Mouse (Mus musculus) thymus, adult 2 months (tissue): Measurements from ENCODE around the gene Yars. TPM values are rescaled to one million over a fixed set of nuclear protein-coding genes. Genes with fewer than 3 reads are reported as not detected.
"Not testable (repeated sequence)": the region's sequence is repeated elsewhere in the genome, so short reads cannot be mapped to it uniquely, and the experiment has no call there.

Source experiments
- DNase-seq: peaks from one replicate; pipeline ENCODE4 v3.0.0; 2021
- H3K27ac ChIP-seq: fragments of 200-500 bp; 2 replicates; pipeline ENCODE4 v1.5.1; 2012; ENCODE audit warnings: low read length, control low read depth; ENCODE audit not compliant: control insufficient read depth, insufficient read depth
- H3K27me3 ChIP-seq: fragments of 200-500 bp; 2 replicates; pipeline ENCODE4 v1.6.1; 2012; ENCODE audit warnings: mild to moderate bottlenecking, low read length, moderate library complexity, mixed read lengths; ENCODE audit not compliant: control insufficient read depth, insufficient read depth
- H3K36me3 ChIP-seq: fragments of 200-500 bp; 2 replicates; pipeline ENCODE4 v1.6.1; 2012; ENCODE audit warnings: mild to moderate bottlenecking, low read length, moderate library complexity; ENCODE audit not compliant: control insufficient read depth, insufficient read depth
- H3K4me1 ChIP-seq: fragments of 200-500 bp; replicated peaks from 2 replicates; pipeline ENCODE4 v1.6.1; 2012; ENCODE audit warnings: low read length; ENCODE audit not compliant: control insufficient read depth, insufficient read depth
- H3K4me3 ChIP-seq: fragments of 200-500 bp; 2 replicates; pipeline ENCODE4 v1.5.1; 2012; ENCODE audit warnings: mild to moderate bottlenecking, low read length, control low read depth, moderate library complexity; ENCODE audit not compliant: control insufficient read depth, insufficient read depth
- CTCF ChIP-seq: fragments of 200-500 bp; IDR thresholded peaks from 2 replicates; pipeline ENCODE4 v1.5.1; 2012; ENCODE audit warnings: mild to moderate bottlenecking, control low read depth, low read length, moderate library complexity, borderline replicate concordance; ENCODE audit not compliant: control insufficient read depth, poor library complexity, insufficient read depth; ENCODE audit errors: extremely low read depth
- POLR2A ChIP-seq: fragments of 200-500 bp; IDR thresholded peaks from 2 replicates; pipeline ENCODE4 v1.6.1; 2012; ENCODE audit warnings: mild to moderate bottlenecking, low read length, control low read depth, moderate library complexity; ENCODE audit not compliant: control insufficient read depth, poor library complexity, insufficient read depth; ENCODE audit errors: extremely low read depth
- WGBS: fragments of 180-500 bp; shearing (Covaris S2); methylation state at CpG from one replicate; pipeline ENCODE4 v1.1.7; 2018; 5-methylcytosine and 5-hydroxymethylcytosine counted together
- polyA plus RNA-seq: library from polyadenylated mRNA; depleted of rRNA; stranded (reverse); fragments of >200 nt; gene quantifications from 2 replicates; pipeline ENCODE4 v1.2.3, GENCODE M21; 2012

The Yars gene
- polyA plus RNA-seq, 1 experiment = 17.6 TPM

DNA sequence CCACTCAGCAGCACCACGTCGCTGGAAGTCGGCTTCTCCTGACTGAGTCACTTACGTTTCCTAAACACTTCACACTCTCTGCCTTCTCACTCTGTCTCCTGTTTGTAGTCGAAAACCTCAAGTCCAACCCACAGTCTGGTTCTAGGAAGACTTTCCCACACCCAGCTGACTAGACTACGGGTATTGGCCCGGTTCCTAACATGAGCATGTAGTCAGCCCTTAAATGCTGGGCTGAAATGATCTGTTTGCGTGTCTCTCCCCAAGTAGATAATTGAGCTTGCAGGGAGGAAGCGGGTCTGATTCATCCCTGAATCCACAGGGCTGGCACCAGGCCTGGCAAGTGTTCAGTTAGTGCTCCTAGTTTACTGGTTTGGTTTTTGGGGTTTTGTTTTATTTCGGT, 15.1 kb downstream of the Yars start:
- no peak for TF ChIP-seq POLR2A
- TF ChIP-seq CTCF = no peak
- WGBS = 92% methylated on average over 10 of the region's 10 CpGs
- Histone ChIP-seq H3K27me3 (no peaks in the 10 kb centered on the region), H3K4me1 (no peaks in the 10 kb centered on the region), H3K36me3 (peaks cover 45% of the 10 kb centered on the region), H3K27ac (no peak overlapping the region), H3K4me3 (no peak overlapping the region)
- DNase-seq = no peak

DNA sequence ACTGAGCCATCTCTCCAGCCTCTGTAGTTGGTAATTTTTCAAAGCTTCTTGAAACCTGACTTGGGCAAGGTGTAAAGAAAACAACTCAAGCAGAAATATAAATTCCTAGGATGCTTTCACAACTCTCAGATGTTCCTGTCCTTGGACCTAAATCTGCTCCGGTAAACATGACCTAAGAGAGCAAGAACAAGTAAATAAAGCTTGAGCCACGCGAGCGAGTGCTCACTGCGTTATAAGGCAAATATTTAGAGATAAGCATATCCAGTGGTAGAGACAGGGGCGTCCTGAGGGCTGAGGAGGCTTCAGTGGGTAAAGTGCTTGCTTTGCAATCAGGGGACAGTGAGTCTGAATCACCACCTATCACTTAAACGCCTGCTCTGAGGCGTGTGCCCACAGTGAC, 17.2 kb downstream of the Yars start:
- no peak overlapping the region for H3K4me3 ChIP-seq
- H3K36me3 ChIP-seq = peaks cover 55% of the 10 kb centered on the region
- 95% methylated on average over 8 of the region's 8 CpGs for WGBS
- no peaks in the 10 kb centered on the region for H3K4me1 ChIP-seq
- H3K27me3 ChIP-seq = no peaks in the 10 kb centered on the region
- no peak overlapping the region for H3K27ac ChIP-seq
- TF ChIP-seq POLR2A (no peak), CTCF (no peak)
- no peak for DNase-seq

DNA sequence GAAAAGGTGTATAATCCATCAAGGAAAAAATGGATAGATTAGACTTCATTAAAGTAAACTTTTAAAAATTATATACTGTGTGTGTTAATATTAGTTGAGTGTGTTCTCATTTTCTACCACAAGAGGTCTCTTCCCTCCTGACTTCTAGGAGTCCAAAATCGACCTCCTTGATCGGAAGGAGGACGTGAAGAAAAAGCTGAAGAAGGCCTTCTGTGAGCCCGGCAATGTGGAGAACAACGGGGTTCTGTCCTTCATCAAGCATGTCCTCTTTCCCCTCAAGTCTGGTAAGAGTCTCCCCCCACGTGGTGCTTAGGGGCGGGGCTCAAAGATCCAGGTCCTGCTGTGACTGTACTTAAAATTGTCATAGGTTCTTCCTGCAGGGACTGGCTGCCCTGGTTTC, 19.9 kb downstream of the Yars start:
- H3K27me3 ChIP-seq = no peaks in the 10 kb centered on the region
- no peak overlapping the region for H3K27ac ChIP-seq
- no peaks in the 10 kb centered on the region for H3K4me1 ChIP-seq
- WGBS = 66% methylated on average over 7 of the region's 7 CpGs
- no peak overlapping the region for H3K4me3 ChIP-seq
- DNase-seq = no peak
- TF ChIP-seq CTCF = no peak
- no peak for TF ChIP-seq POLR2A
- H3K36me3 ChIP-seq = peaks cover 66% of the 10 kb centered on the region

DNA sequence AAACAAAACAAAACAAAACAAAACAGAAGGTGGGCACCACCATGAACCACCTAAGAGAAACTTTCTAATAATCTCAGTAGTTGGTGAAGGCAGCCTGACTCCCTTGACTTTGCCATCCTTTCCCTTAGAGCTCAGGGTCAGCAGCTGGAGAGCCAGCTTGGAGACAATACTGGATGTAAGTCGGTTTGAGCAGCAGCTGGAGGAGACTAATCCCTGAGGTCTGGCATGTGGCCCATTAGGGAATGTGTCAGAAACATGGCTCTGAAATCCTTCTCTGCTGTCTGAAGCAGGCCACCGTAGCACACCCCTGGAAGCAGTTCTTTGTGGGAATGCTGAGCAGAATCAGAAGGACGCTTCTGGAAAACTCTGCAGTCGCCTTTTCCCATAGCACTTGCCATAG, 21.9 kb downstream of the Yars start:
- Histone ChIP-seq H3K27ac (no peak overlapping the region), H3K4me3 (no peak overlapping the region), H3K36me3 (peaks cover 64% of the 10 kb centered on the region), H3K27me3 (no peaks in the 10 kb centered on the region), H3K4me1 (no peaks in the 10 kb centered on the region)
- no peak for TF ChIP-seq CTCF
- TF ChIP-seq POLR2A = no peak
- no peak for DNase-seq
- 91% methylated on average over 4 of the region's 4 CpGs for WGBS

DNA sequence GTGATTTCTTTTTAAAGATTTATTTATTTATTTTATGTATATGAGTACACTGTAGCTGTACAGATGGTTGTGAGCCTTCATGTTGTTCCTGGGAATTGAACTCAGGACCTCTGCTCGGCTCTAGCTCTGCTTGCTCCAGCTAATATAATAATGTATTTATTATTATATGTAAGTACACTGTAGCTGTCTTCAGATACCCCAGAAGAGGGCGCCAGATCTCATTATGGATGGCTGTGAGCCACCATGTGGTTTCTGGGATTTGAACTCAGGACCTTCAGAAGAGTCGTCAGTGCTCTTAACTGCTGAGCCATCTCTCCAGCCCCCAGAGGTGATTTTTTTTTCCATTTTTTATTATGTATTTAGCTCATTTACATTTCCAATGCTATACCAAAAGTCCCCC, 22.9 kb downstream of the Yars start:
- peaks cover 59% of the 10 kb centered on the region for H3K36me3 ChIP-seq
- 77% methylated on average over 3 of the region's 3 CpGs for WGBS
- H3K4me3 ChIP-seq, H3K27me3 ChIP-seq, H3K4me1 ChIP-seq, H3K27ac ChIP-seq: not testable (repeated sequence)
- peak; percentile 14 for DNase-seq

DNA sequence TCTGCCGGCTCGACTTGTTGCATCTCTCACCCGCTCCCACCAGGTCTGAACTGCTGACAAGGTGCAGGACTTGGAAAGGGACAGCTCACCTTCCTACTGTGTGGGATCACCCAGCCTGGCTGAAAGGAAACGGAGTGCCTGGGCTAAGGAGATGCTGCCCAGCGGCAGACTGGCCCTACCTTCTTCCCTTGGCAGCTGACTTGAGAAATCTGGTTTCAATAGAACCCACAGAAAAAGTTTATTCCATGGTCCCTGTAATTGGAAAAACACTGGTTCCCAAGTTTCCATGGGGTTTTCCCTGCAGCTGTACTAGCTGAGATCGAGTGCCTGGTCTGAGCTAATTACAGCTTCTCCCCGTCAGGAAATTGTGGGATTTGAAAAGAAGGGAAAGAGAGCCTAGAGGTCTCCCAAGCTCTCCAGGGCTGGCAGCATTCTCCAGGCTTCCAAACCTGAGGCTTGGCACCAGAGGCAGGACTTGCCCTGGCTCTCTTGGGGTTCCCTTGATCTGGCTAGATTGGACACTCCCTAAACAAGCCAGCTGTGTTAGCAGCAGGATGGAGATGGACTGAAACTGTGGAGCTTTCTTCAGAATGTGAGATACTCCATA, 29.1 kb downstream of the Yars start:
- DNase-seq = no peak
- peaks cover 39% of the 10 kb centered on the region for H3K36me3 ChIP-seq
- no peak overlapping the region for H3K4me3 ChIP-seq
- no peaks in the 10 kb centered on the region for H3K4me1 ChIP-seq
- H3K27ac ChIP-seq = no peak overlapping the region
- WGBS = 94% methylated on average over 7 of the region's 7 CpGs
- H3K27me3 ChIP-seq = no peaks in the 10 kb centered on the region
- TF ChIP-seq CTCF = no peak
- TF ChIP-seq POLR2A = no peak

DNA sequence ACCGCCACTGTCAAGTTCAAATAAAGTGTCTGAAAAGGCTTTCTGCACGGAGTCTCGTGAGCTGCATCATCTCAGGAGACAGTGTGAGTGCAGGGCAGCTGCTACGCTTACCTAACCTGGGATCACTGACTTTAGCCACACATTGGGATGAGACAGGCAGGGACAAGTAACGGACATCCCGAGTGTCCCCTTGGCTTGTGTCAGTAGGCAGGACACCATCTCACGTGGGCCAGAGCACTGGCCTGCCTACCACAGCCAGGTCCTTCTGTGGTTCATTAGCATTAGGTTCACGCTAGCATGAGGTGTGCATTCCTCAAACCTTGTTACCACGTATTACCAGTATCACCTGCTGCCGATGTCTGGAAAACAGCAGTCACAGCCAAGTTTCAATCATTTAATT, 29.6 kb downstream of the Yars start:
- TF ChIP-seq CTCF = no peak
- TF ChIP-seq POLR2A = no peak
- H3K36me3 ChIP-seq = peaks cover 34% of the 10 kb centered on the region
- 96% methylated on average over 10 of the region's 10 CpGs for WGBS

More for the DNA sequence above, 29.6 kb downstream of the Yars start:
- no peak overlapping the region for H3K4me3 ChIP-seq
- H3K27ac ChIP-seq = no peak overlapping the region
- DNase-seq = no peak
- no peaks in the 10 kb centered on the region for H3K4me1 ChIP-seq
- no peaks in the 10 kb centered on the region for H3K27me3 ChIP-seq
